Mouse (Mus musculus) hindbrain, postnatal 0 days (tissue): ENCODE data around the gene Dlgap3. TPM values are rescaled to one million over a fixed set of nuclear protein-coding genes. Genes with fewer than 3 reads are reported as not detected.

Experiments used
- ATAC-seq: fragments of 200-750 bp; cut with Nextera tagmentation; 2 replicates; pipeline ENCODE4 v1.8.0; 2017; ENCODE audit warnings: mild to moderate bottlenecking, moderate TSS enrichment, moderate library complexity
- DNase-seq: peaks from one replicate; pipeline ENCODE4 v3.0.0-alpha.2; 2015; ENCODE audit warnings: low spot score
- H3K27ac ChIP-seq: fragments of 300-500 bp; sonication (generic); 2 replicates; pipeline ENCODE4 v1.5.1; 2014; ENCODE audit warnings: mild to moderate bottlenecking
- H3K27me3 ChIP-seq: fragments of 300-500 bp; sonication (generic); 2 replicates; pipeline ENCODE4 v1.6.1; 2014; ENCODE audit warnings: low read length, mixed read lengths; ENCODE audit not compliant: insufficient read depth
- H3K36me3 ChIP-seq: fragments of 300-500 bp; sonication (generic); 2 replicates; pipeline ENCODE4 v1.6.1; 2014; ENCODE audit warnings: low read length, mixed read lengths; ENCODE audit not compliant: insufficient read depth
- H3K4me1 ChIP-seq: fragments of 300-500 bp; sonication (generic); 2 replicates; pipeline ENCODE4 v1.6.1; 2014; ENCODE audit warnings: antibody characterized with exemption, low read length, mixed read lengths; ENCODE audit not compliant: insufficient read depth
- H3K4me2 ChIP-seq: fragments of 300-500 bp; sonication (generic); 2 replicates; pipeline ENCODE4 v1.6.1; 2014; ENCODE audit warnings: low read depth, mild to moderate bottlenecking, low read length, moderate library complexity, mixed read lengths
- H3K4me3 ChIP-seq: fragments of 300-500 bp; sonication (generic); 2 replicates; pipeline ENCODE4 v1.5.1; 2014; ENCODE audit warnings: low read length
- H3K9ac ChIP-seq: fragments of 300-500 bp; sonication (generic); replicated peaks from 2 replicates; pipeline ENCODE4 v1.6.1; 2014; ENCODE audit warnings: mild to moderate bottlenecking, low read length, moderate library complexity, mixed read lengths
- H3K9me3 ChIP-seq: fragments of 300-500 bp; sonication (generic); 2 replicates; pipeline ENCODE4 v1.6.1; 2016; ENCODE audit warnings: low read length, mixed read lengths
- CTCF ChIP-seq: IDR thresholded peaks from 2 replicates; pipeline ENCODE4 v1.5.1; 2016; ENCODE audit warnings: antibody characterized with exemption, control low read depth, low read depth
- WGBS: fragments of 180-500 bp; shearing (Covaris S2); extraction: QIAGEN DNeasy Blood & Tissue Kit; methylation state at CpG from one replicate; pipeline ENCODE4 v1.1.7; 2014; 5-methylcytosine and 5-hydroxymethylcytosine counted together
- polyA plus RNA-seq: library from polyadenylated mRNA; unstranded; fragments of >200 nt; fragmentation: Nextera tagmentation; extraction: Ambion mirVana; gene quantifications from 2 replicates; pipeline ENCODE4 v1.2.1, GENCODE M21; 2015
- total RNA-seq: library from RNA; depleted of rRNA; stranded (reverse); fragments of >200 nt; gene quantifications from 2 replicates; pipeline ENCODE4 v1.2.3, GENCODE M21; 2014

Dlgap3 gene
- total and polyA plus RNA-seq, 2 experiments from 2014 or later, result 34.2 to 153 TPM

DNA sequence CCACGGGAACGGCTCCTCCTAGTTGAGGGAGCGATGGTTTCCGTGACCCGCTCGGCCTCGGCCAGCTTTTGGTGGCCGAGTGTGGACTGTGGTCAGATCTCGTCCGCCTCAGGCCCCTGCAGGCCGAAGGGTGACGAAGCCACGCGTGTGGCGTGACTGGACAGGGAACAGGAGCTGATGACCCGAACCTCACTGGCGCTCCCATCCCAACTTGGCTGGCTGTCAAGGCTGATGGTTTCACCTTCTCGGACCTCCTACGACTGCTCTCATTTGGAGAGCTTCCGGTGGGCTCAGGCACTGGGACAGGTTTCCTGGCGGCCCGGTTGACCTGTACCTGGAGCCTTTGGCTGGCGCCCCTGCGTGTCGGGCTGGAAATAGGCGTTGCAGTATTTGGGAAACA lies 74.9 kb downstream of the Dlgap3 start:
- Histone ChIP-seq H3K9me3 (no peaks in the 10 kb centered on the region), H3K36me3 (peaks cover 12% of the 10 kb centered on the region; the same call in 1 of the 2 replicates), H3K4me2 (peak overlapping the region; percentile 79), H3K4me1 (peaks cover 7% of the 10 kb centered on the region), H3K27ac (peak overlapping the region; percentile 68), H3K4me3 (peak overlapping the region; percentile 100), H3K9ac (peak overlapping the region; percentile 96), H3K27me3 (no peaks in the 10 kb centered on the region)
- ATAC-seq, result peak; percentile 71
- WGBS, result under 1% methylated on average over 26 of the region's 26 CpGs
- peak; percentile 45 for DNase-seq
- no peak for TF ChIP-seq CTCF

DNA sequence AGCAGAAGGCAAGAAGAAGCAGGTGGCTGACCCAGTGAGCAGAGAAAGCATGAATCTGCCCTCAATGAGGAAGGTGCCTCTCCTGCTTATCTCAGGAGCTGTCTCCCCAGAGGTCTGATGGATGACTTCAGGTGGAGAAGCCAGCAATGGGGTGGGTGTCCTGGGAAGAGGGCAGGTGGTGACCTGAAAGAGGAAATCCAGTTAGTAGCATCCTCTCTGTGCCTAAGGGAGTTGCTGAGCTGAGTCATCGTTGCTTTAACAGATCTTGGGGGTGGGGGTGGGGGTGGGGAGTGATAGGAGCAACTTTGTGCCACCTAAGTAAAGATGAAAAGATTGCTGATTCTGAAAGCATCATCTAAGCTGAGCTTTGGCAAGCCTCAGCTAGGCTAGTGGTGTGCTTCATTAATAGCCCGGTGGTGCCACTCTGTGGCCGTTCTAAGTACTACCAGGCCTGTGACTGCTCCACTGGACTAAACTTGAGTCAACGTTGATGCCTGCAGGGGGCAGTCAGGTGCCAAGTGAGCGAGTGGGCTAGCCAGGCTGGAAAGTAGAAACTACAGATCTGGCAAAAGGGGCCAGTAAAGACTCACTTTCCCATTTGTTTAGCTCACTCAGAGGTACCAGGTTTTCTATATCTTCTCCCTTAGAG lies 80.8 kb downstream of the Dlgap3 start:
- Histone ChIP-seq H3K9me3 (no peaks in the 10 kb centered on the region), H3K9ac (no peak overlapping the region), H3K4me2 (no peak overlapping the region), H3K27me3 (no peaks in the 10 kb centered on the region), H3K4me3 (no peak overlapping the region), H3K4me1 (0 out of 2 replicates have a peak, but pooled peaks cover under 1% of the 10 kb centered on the region), H3K27ac (no peak overlapping the region), H3K36me3 (peaks cover 12% of the 10 kb centered on the region; the same call in 1 of the 2 replicates)
- WGBS, result 3% methylated on average over 5 of the region's 5 CpGs
- TF ChIP-seq CTCF, result peak; percentile 95
- peak; percentile 97 for DNase-seq
- ATAC-seq, result peak; percentile 94

- H3K27me3 ChIP-seq, result no peaks in the 10 kb centered on the region
- peak overlapping the region; percentile 38 for H3K4me2 ChIP-seq
- no peak for TF ChIP-seq CTCF
- peak; percentile 62 for DNase-seq
- no peaks in the 10 kb centered on the region for H3K9me3 ChIP-seq
- no peak overlapping the region for H3K27ac ChIP-seq
- H3K4me1 ChIP-seq, result no peaks in the 10 kb centered on the region
- H3K9ac ChIP-seq, result no peak overlapping the region
- peaks cover 11% of the 10 kb centered on the region; the same call in 1 of the 2 replicates for H3K36me3 ChIP-seq
- H3K4me3 ChIP-seq, result no peak overlapping the region
- 43% methylated on average over 22 of the region's 22 CpGs for WGBS
- ATAC-seq, result peak; percentile 38; the same call in 1 of the 2 replicates
Observed at GRCm38 (mm10) chr4:127251963-127252585, 83.1 kb downstream of the Dlgap3 start.

DNA sequence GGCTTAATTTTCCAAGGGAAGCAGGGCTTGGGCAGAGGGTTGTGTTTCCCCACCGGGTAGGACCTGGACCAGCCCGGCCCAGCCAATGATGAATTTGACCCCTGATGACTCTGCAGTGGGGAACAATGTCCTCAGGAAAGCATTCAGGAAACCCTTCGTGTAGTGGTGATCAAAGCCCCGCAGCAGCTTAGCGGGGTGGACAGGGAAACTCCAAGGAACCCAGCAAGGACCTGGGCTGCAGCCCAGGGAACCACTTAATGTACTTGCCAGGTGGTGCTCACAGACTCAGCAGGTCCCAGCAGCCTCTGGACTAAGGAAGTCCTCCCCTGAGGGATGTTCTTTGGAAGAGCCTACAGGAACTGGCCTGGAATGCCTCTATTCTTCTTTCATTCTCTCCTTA lies 87.7 kb downstream of the Dlgap3 start:
- no peaks in the 10 kb centered on the region for H3K4me1 ChIP-seq
- WGBS, result 47% methylated on average over 5 of the region's 5 CpGs
- DNase-seq (no peak), ATAC-seq (no peak)
- no peaks in the 10 kb centered on the region for H3K27me3 ChIP-seq
- H3K9me3 ChIP-seq, result no peaks in the 10 kb centered on the region
- no peak overlapping the region for H3K27ac ChIP-seq
- no peak overlapping the region for H3K4me3 ChIP-seq
- no peak overlapping the region for H3K4me2 ChIP-seq
- H3K36me3 ChIP-seq, result no peaks in the 10 kb centered on the region
- no peak overlapping the region for H3K9ac ChIP-seq
- TF ChIP-seq CTCF, result no peak

DNA sequence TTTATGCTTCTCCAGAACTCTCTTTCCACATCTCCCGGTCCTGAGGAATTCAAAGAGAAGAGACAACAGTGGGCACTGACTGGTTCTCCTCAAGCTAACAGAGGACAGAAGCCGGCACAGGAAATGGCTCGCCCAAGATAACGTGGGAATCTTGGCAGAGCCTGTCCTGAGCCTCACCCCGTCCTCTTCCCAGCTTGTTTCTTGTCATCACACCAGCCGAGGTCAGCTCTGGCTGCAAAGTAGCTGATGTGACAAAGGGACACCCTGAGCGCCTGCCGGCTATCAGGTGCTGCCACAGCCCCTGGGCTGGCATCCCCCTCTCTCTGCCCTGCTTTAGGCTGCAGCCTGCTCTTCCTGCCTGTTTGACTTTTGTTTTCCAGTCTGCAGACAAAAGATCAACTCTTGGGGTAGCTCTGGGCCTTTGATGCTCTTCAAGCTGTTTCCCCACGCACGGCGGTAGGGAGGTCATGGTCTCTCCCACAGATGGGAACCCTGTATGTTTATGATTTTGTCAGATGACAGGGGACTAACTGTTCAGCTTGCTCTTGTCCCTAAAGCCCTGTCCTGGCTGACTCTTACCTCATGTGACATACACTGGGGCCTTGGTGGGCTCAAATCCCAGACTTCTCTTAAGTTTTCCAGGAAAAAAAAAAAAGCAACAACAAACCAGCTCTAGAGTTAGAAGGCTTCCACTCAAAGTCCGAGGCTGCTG lies 89.3 kb downstream of the Dlgap3 start:
- Histone ChIP-seq H3K4me1 (no peaks in the 10 kb centered on the region), H3K27ac (no peak overlapping the region), H3K4me2 (no peak overlapping the region), H3K36me3 (no peaks in the 10 kb centered on the region), H3K9ac (no peak overlapping the region), H3K27me3 (no peaks in the 10 kb centered on the region), H3K4me3 (no peak overlapping the region), H3K9me3 (no peaks in the 10 kb centered on the region)
- TF ChIP-seq CTCF, result no peak
- ATAC-seq (no peak), DNase-seq (no peak)
- WGBS, result 55% methylated on average over 12 of the region's 12 CpGs

GRCm38 (mm10) chr4:127261601-127262000 lies 92.6 kb downstream of the Dlgap3 start:
- DNase-seq (no peak), ATAC-seq (no peak)
- Histone ChIP-seq H3K36me3 (no peaks in the 10 kb centered on the region), H3K9me3 (no peaks in the 10 kb centered on the region), H3K4me1 (no peaks in the 10 kb centered on the region), H3K4me2 (no peak overlapping the region), H3K27ac (no peak overlapping the region), H3K9ac (no peak overlapping the region), H3K27me3 (no peaks in the 10 kb centered on the region), H3K4me3 (no peak overlapping the region)
- no peak for TF ChIP-seq CTCF
- 89% methylated on average over 14 of the region's 14 CpGs for WGBS
